Mouse (Mus musculus) embryonic facial prominence, embryonic 12.5 days (tissue): ENCODE data around the gene Med25. TPM values are rescaled to one million over a fixed set of nuclear protein-coding genes. Genes with fewer than 3 reads are reported as not detected.
A peak's percentile ranks its signal among the peaks of the same experiment; 100 is the strongest.

ENCODE experiments used
- ATAC-seq: fragments of 200-750 bp; cut with Nextera tagmentation; 2 replicates; pipeline ENCODE4 v1.8.0; 2017; ENCODE audit not compliant: insufficient number of reproducible peaks, insufficient read depth, low FRiP score, low TSS enrichment
- H3K27ac ChIP-seq: fragments of 300-500 bp; sonication (generic); 2 replicates; pipeline ENCODE4 v1.5.1; 2016; ENCODE audit warnings: mild to moderate bottlenecking
- H3K27me3 ChIP-seq: fragments of 300-500 bp; sonication (generic); 2 replicates; pipeline ENCODE4 v1.6.1; 2016; ENCODE audit warnings: mild to moderate bottlenecking, moderate library complexity
- H3K36me3 ChIP-seq: fragments of 300-500 bp; sonication (generic); 2 replicates; pipeline ENCODE4 v1.6.1; 2016; ENCODE audit warnings: mild to moderate bottlenecking
- H3K4me1 ChIP-seq: fragments of 300-500 bp; sonication (generic); 2 replicates; pipeline ENCODE4 v1.6.1; 2016
- H3K4me2 ChIP-seq: fragments of 300-500 bp; sonication (generic); replicated peaks from 2 replicates; pipeline ENCODE4 v1.6.1; 2016; ENCODE audit warnings: mild to moderate bottlenecking, moderate library complexity
- H3K4me3 ChIP-seq: fragments of 300-500 bp; sonication (generic); 2 replicates; pipeline ENCODE4 v1.5.1; 2016; ENCODE audit warnings: mild to moderate bottlenecking
- H3K9ac ChIP-seq: fragments of 300-500 bp; sonication (generic); 2 replicates; pipeline ENCODE4 v1.6.1; 2016; ENCODE audit warnings: mild to moderate bottlenecking, moderate library complexity
- H3K9me3 ChIP-seq: fragments of 300-500 bp; sonication (generic); 2 replicates; pipeline ENCODE4 v1.6.1; 2016; ENCODE audit warnings: mild to moderate bottlenecking, moderate library complexity
- WGBS: fragments of 180-500 bp; shearing (Covaris S2); methylation state at CpG from one replicate; pipeline ENCODE4 v1.1.7; 2016; 5-methylcytosine and 5-hydroxymethylcytosine counted together
- polyA plus RNA-seq: library from polyadenylated mRNA; unstranded; fragments of >200 nt; fragmentation: Nextera tagmentation; extraction: Ambion mirVana; gene quantifications from 2 replicates; pipeline ENCODE4 v1.2.1, GENCODE M21; 2016

Gene Med25
- polyA plus RNA-seq, 1 experiment from 2014 or later: 113 TPM

GRCm38 (mm10) chr7:44851625-44852234, 40.8 kb downstream of the Med25 start:
- no peak overlapping the region for H3K4me2 ChIP-seq
- 92% methylated on average over 12 of the region's 12 CpGs for WGBS
- no peaks in the 10 kb centered on the region for H3K27me3 ChIP-seq
- H3K9me3 ChIP-seq: no peaks in the 10 kb centered on the region
- no peak for ATAC-seq
- no peak overlapping the region for H3K27ac ChIP-seq
- H3K4me1 ChIP-seq: peaks cover 39% of the 10 kb centered on the region
- peak overlapping the region; percentile 77; the same call in 1 of the 2 replicates for H3K4me3 ChIP-seq
- peaks cover 16% of the 10 kb centered on the region for H3K36me3 ChIP-seq
- peak overlapping the region; percentile 81; the same call in 1 of the 2 replicates for H3K9ac ChIP-seq

GRCm38 (mm10) chr7:44850789-44851624, 41.5 kb downstream of the Med25 start:
- Histone ChIP-seq H3K9ac (peak overlapping the region; percentile 81), H3K4me2 (peak overlapping the region; percentile 85), H3K27ac (peak overlapping the region; percentile 96), H3K4me3 (peak overlapping the region; percentile 77), H3K27me3 (no peaks in the 10 kb centered on the region), H3K36me3 (peaks cover 23% of the 10 kb centered on the region), H3K9me3 (no peaks in the 10 kb centered on the region), H3K4me1 (peaks cover 34% of the 10 kb centered on the region)
- ATAC-seq: no peak
- WGBS: 78% methylated on average over 8 of the region's 8 CpGs

- Histone ChIP-seq H3K9ac (peak overlapping the region; percentile 81), H3K4me3 (peak overlapping the region; percentile 77), H3K4me2 (peak overlapping the region; percentile 85), H3K27ac (peak overlapping the region; percentile 96), H3K36me3 (peaks cover 31% of the 10 kb centered on the region), H3K9me3 (no peaks in the 10 kb centered on the region), H3K27me3 (no peaks in the 10 kb centered on the region), H3K4me1 (peaks cover 32% of the 10 kb centered on the region)
- under 1% methylated on average over 33 of the region's 33 CpGs for WGBS
- ATAC-seq: peak; percentile 22
Measured at GRCm38 (mm10) chr7:44850146-44850545, 42.4 kb downstream of the Med25 start.

- Histone ChIP-seq H3K9me3 (no peaks in the 10 kb centered on the region), H3K27me3 (no peaks in the 10 kb centered on the region), H3K4me1 (peaks cover 31% of the 10 kb centered on the region), H3K27ac (peak overlapping the region; percentile 96), H3K4me2 (peak overlapping the region; percentile 85), H3K4me3 (peak overlapping the region; percentile 77), H3K36me3 (peaks cover 36% of the 10 kb centered on the region), H3K9ac (peak overlapping the region; percentile 81)
- peak; percentile 65 for ATAC-seq
- WGBS: under 1% methylated on average over 41 of the region's 41 CpGs
Measured at GRCm38 (mm10) chr7:44849416-44850111, 42.9 kb downstream of the Med25 start.

- peak within 1 kb of the TSS; percentile 96 for H3K27ac ChIP-seq
- no peaks in the 10 kb centered on the region for H3K9me3 ChIP-seq
- ATAC-seq: peak; percentile 79
- H3K36me3 ChIP-seq: peaks cover 44% of the 10 kb centered on the region
- peaks cover 26% of the 10 kb centered on the region for H3K4me1 ChIP-seq
- H3K27me3 ChIP-seq: no peaks in the 10 kb centered on the region
- peak within 1 kb of the TSS; percentile 85 for H3K4me2 ChIP-seq
- H3K4me3 ChIP-seq: peak within 1 kb of the TSS; percentile 77
- WGBS: under 1% methylated on average over 54 of the region's 54 CpGs
- peak within 1 kb of the TSS; percentile 81 for H3K9ac ChIP-seq
Measured at GRCm38 (mm10) chr7:44848561-44849415, 43.7 kb downstream of the Med25 start, which contains the start of the genes Akt1s1 and Tbc1d17. Gene Akt1s1, plus strand, starts transcription at chr7:44848991. Gene Tbc1d17, minus strand, starts transcription at chr7:44849079.

GRCm38 (mm10) chr7:44847772-44848171, 44.7 kb downstream of the Med25 start:
- H3K4me3 ChIP-seq: peak overlapping the region; percentile 77
- peak overlapping the region; percentile 85 for H3K4me2 ChIP-seq
- WGBS: 84% methylated on average over 5 of the region's 5 CpGs
- H3K27me3 ChIP-seq: no peaks in the 10 kb centered on the region
- no peak for ATAC-seq
- peaks cover 51% of the 10 kb centered on the region for H3K36me3 ChIP-seq
- H3K4me1 ChIP-seq: peaks cover 22% of the 10 kb centered on the region
- peak overlapping the region; percentile 43 for H3K9ac ChIP-seq
- H3K27ac ChIP-seq: no peak overlapping the region
- no peaks in the 10 kb centered on the region for H3K9me3 ChIP-seq

- Histone ChIP-seq H3K27me3 (no peaks in the 10 kb centered on the region), H3K9ac (no peak overlapping the region), H3K9me3 (no peaks in the 10 kb centered on the region), H3K36me3 (peaks cover 55% of the 10 kb centered on the region), H3K4me2 (no peak overlapping the region), H3K4me3 (no peak overlapping the region), H3K4me1 (peaks cover 17% of the 10 kb centered on the region), H3K27ac (no peak overlapping the region)
- ATAC-seq: no peak
- 90% methylated on average over 7 of the region's 7 CpGs for WGBS
Measured at GRCm38 (mm10) chr7:44846804-44847203, 45.7 kb downstream of the Med25 start.

- peaks cover 13% of the 10 kb centered on the region for H3K4me1 ChIP-seq
- no peak overlapping the region for H3K4me2 ChIP-seq
- peaks cover 17% of the 10 kb centered on the region for H3K27me3 ChIP-seq
- WGBS: 88% methylated on average over 10 of the region's 10 CpGs
- no peak for ATAC-seq
- H3K4me3 ChIP-seq: no peak overlapping the region
- no peaks in the 10 kb centered on the region for H3K9me3 ChIP-seq
- no peak overlapping the region for H3K9ac ChIP-seq
- H3K27ac ChIP-seq: no peak overlapping the region
- H3K36me3 ChIP-seq: peaks cover 64% of the 10 kb centered on the region
Measured at GRCm38 (mm10) chr7:44845006-44845405, 47.5 kb downstream of the Med25 start.

GRCm38 (mm10) chr7:44841825-44842463, 50.6 kb downstream of the Med25 start:
- no peaks in the 10 kb centered on the region for H3K9me3 ChIP-seq
- H3K9ac ChIP-seq: no peak overlapping the region
- peaks cover 14% of the 10 kb centered on the region for H3K4me1 ChIP-seq
- no peak overlapping the region for H3K27ac ChIP-seq
- no peak for ATAC-seq
- no peak overlapping the region for H3K4me3 ChIP-seq
- peaks cover 33% of the 10 kb centered on the region for H3K27me3 ChIP-seq
- H3K4me2 ChIP-seq: no peak overlapping the region
- 92% methylated on average over 8 of the region's 8 CpGs for WGBS
- peaks cover 64% of the 10 kb centered on the region for H3K36me3 ChIP-seq

- Histone ChIP-seq H3K9me3 (no peaks in the 10 kb centered on the region), H3K27me3 (peaks cover 33% of the 10 kb centered on the region), H3K36me3 (peaks cover 49% of the 10 kb centered on the region), H3K4me2 (peak overlapping the region; percentile 57; the same call in 1 of the 2 replicates), H3K4me3 (no peak overlapping the region), H3K4me1 (peaks cover 19% of the 10 kb centered on the region), H3K9ac (no peak overlapping the region), H3K27ac (no peak overlapping the region)
- ATAC-seq: no peak
- 56% methylated on average over 14 of the region's 14 CpGs for WGBS
Measured at GRCm38 (mm10) chr7:44840426-44840825, 52.1 kb downstream of the Med25 start.
